8 mouse cellular contexts compared by ENCODE assay signal in genomic region chr2:25223681-25224491, GRCm38 (mm10). TPM values are rescaled to one million over a fixed set of nuclear protein-coding genes. Genes with fewer than 3 reads are reported as not detected.
DNase-seq lines count a peak whose midpoint lies in the region; ATAC-seq and TF ChIP-seq lines count a peak whose summit lies in the region.

No protein-coding gene starts in this region.

- peak overlapping the region; percentile 98 for H3K27ac ChIP-seq in CH12.LX (ENCODE audit: insufficient read depth, low read depth)
- peak overlapping the region; percentile 89 for H3K27ac ChIP-seq in forebrain, embryonic 11.5 days (ENCODE audit: low read depth, low read length)
- peak overlapping the region; percentile 97 for H3K27ac ChIP-seq in lung, postnatal 0 days (ENCODE audit: low read length)

- dilution Hi-C loops in CH12.LX (cut with MboI; ENCODE audit: extremely low pct_ligation_motif_present, extremely low pct_unique_long_range_greater_than_20kb, low sequenced_read_pairs): no loop called here

- peak overlapping the region; percentile 64 to 99 (median 82) for H3K4me3 ChIP-seq in CH12.LX (replicated peaks in 1 of 3; ENCODE audit: low read depth in 2 of 3, low read length in 2 of 3, poor library complexity in 1 of 3)
- H3K4me3 ChIP-seq in forebrain, embryonic 11.5 days (ENCODE audit: low read depth, low read length): peak overlapping the region; percentile 92
- H3K4me3 ChIP-seq in lung, postnatal 0 days (ENCODE audit: low read depth, low read length): peak overlapping the region; percentile 90

- peak overlapping the region; percentile 92 for H3K9ac ChIP-seq in CH12.LX (ENCODE audit: insufficient read depth, low read depth)
- H3K9ac ChIP-seq in forebrain, embryonic 11.5 days (ENCODE audit: low read length): peak overlapping the region; percentile 86
- peak overlapping the region; percentile 91 for H3K9ac ChIP-seq in lung, postnatal 0 days (replicated peaks; ENCODE audit: low read depth)

- peaks cover under 1% of the 10 kb centered on the region for H3K27me3 ChIP-seq in CH12.LX (replicated peaks)
- H3K27me3 ChIP-seq in forebrain, embryonic 11.5 days (ENCODE audit: control insufficient read depth, insufficient read depth, low read length): no peaks in the 10 kb centered on the region
- no peaks in the 10 kb centered on the region for H3K27me3 ChIP-seq in lung, postnatal 0 days (replicated peaks; ENCODE audit: insufficient read depth, low read length)

- peak; percentile 39 for ATAC-seq in forebrain, embryonic 11.5 days (replicated peaks; ENCODE audit: low FRiP score)
- peak; percentile 59 for ATAC-seq in lung, postnatal 0 days

- no peak for TF ChIP-seq POLR2A in CH12.LX (IDR thresholded peaks at IDR 0.05; ENCODE audit: low read depth, low read length)

- WGBS in forebrain, embryonic 11.5 days: 1% methylated on average over 52 of the region's 53 CpGs
- WGBS in lung, postnatal 0 days: under 1% methylated on average over 39 of the region's 53 CpGs

- TF ChIP-seq CTCF in CH12.LX (conservative IDR thresholded peaks at IDR 0.05 in 1 of 2, IDR thresholded peaks at IDR 0.05 in 1 of 2; ENCODE audit: low read depth in 2 of 2, low read length in 2 of 2): no peak
- no peak for TF ChIP-seq CTCF in lung, postnatal 0 days (IDR thresholded peaks at IDR 0.05)

- in situ Hi-C loops in CH12.LX (cut with MboI; ENCODE audit: low pct_ligation_motif_present, low pct_unique_long_range_greater_than_20kb, low sequenced_read_pairs): no loop called here

- peak; percentile 79 for DNase-seq in CH12.LX (ENCODE audit: extremely low read depth)
- peak; percentile 94 to 95 for DNase-seq in adrenal gland, postnatal 36 days
- peak; percentile 86 for DNase-seq in forebrain, embryonic 11.5 days (ENCODE audit: low spot score)
- peak; percentile 84 to 85 for DNase-seq in heart, postnatal 14 days
- DNase-seq in kidney, postnatal 4 days: peak; percentile 78 to 89
- DNase-seq in lung, postnatal 0 days (ENCODE audit: low spot score): peak; percentile 94
- DNase-seq in right cerebral cortex, adult 18-20 months: peak; percentile 82
- DNase-seq in thymus, postnatal 4 days: peak; percentile 84

- TF ChIP-seq RAD21 in CH12.LX (IDR thresholded peaks at IDR 0.05; ENCODE audit: low read depth, low read length): no peak

- no peaks in the 10 kb centered on the region for H3K9me3 ChIP-seq in CH12.LX (replicated peaks; ENCODE audit: low read length)
- no peaks in the 10 kb centered on the region for H3K9me3 ChIP-seq in forebrain, embryonic 11.5 days (ENCODE audit: control insufficient read depth, low read length)
- H3K9me3 ChIP-seq in lung, postnatal 0 days (ENCODE audit: low read length): no peaks in the 10 kb centered on the region

- TF ChIP-seq EP300 in CH12.LX (IDR thresholded peaks at IDR 0.05; ENCODE audit: low read length): no peak
- no peak for TF ChIP-seq EP300 in lung, postnatal 0 days (IDR thresholded peaks at IDR 0.05)

- H3K4me2 ChIP-seq in CH12.LX (ENCODE audit: insufficient read depth, low read depth, poor library complexity, severe bottlenecking): peak overlapping the region; percentile 53
- H3K4me2 ChIP-seq in forebrain, embryonic 11.5 days (ENCODE audit: low read depth, low read length, severe bottlenecking): peak overlapping the region; percentile 94
- peak overlapping the region; percentile 79 for H3K4me2 ChIP-seq in lung, postnatal 0 days (replicated peaks; ENCODE audit: low read depth, low read length)

- H3K79me2 ChIP-seq in CH12.LX (replicated peaks; ENCODE audit: control insufficient read depth, extremely low read depth, insufficient read depth, poor library complexity, severe bottlenecking): peaks cover 9% of the 10 kb centered on the region

- H3K36me3 ChIP-seq in CH12.LX (replicated peaks in 1 of 2; ENCODE audit: control insufficient read depth in 1 of 2, insufficient read depth in 1 of 2, low read length in 1 of 2): peaks cover 22 to 26% of the 10 kb centered on the region in 2 experiments
- no peaks in the 10 kb centered on the region for H3K36me3 ChIP-seq in forebrain, embryonic 11.5 days (ENCODE audit: control insufficient read depth, insufficient read depth, low read length)
- H3K36me3 ChIP-seq in lung, postnatal 0 days (ENCODE audit: insufficient read depth, low read length): peaks cover 9% of the 10 kb centered on the region

- intact Hi-C loops in heart, postnatal 14 days (cut with DNase I): no loop called here

- peaks cover 13 to 31% of the 10 kb centered on the region in 2 experiments; a peak in 3 of 4 replicates for H3K4me1 ChIP-seq in CH12.LX (ENCODE audit: control insufficient read depth in 1 of 2, insufficient read depth in 2 of 2)
- H3K4me1 ChIP-seq in forebrain, embryonic 11.5 days (replicated peaks; ENCODE audit: control insufficient read depth, insufficient read depth, low read length): peaks cover 5% of the 10 kb centered on the region; the same call in 1 of the 2 replicates
- H3K4me1 ChIP-seq in lung, postnatal 0 days (ENCODE audit: insufficient read depth, low read depth, low read length): peaks cover 6% of the 10 kb centered on the region; the same call in 1 of the 2 replicates

TF ChIP-seq in CH12.LX, 34 proteins besides CTCF, POLR2A, EP300 and RAD21:
- TF ChIP-seq MXI1 (IDR thresholded peaks at IDR 0.05; ENCODE audit: low read depth, low read length) (peak; percentile 94), ELF1 (IDR thresholded peaks at IDR 0.05; ENCODE audit: low read depth, low read length) (peak; percentile 34; the same call in 1 of the 2 replicates), MAFK (IDR thresholded peaks at IDR 0.05; ENCODE audit: insufficient replicate concordance, low read length) (peak; percentile 45; the same call in 1 of the 2 replicates), ETS1 (conservative IDR thresholded peaks at IDR 0.05; ENCODE audit: low read depth, low read length) (no peak), MEF2A (IDR thresholded peaks at IDR 0.05; ENCODE audit: borderline replicate concordance, low read depth, low read length) (no peak), UBTF (IDR thresholded peaks at IDR 0.05; ENCODE audit: low read depth, low read length) (peak; percentile 23; the same call in 1 of the 2 replicates), MAZ (IDR thresholded peaks at IDR 0.05; ENCODE audit: low read depth, low read length) (0 out of 2 replicates have a peak, but pooled peaks have one; percentile 41), GABPA (IDR thresholded peaks at IDR 0.05; ENCODE audit: insufficient replicate concordance, low read depth, low read length) (no peak), MAX (IDR thresholded peaks at IDR 0.05; ENCODE audit: low read length) (peak; percentile 41; the same call in 1 of the 2 replicates), SIN3A (IDR thresholded peaks at IDR 0.05; ENCODE audit: low read length) (no peak; the same call in 1 of the 2 replicates), JUN (IDR thresholded peaks at IDR 0.05; ENCODE audit: insufficient read depth, low read depth, low read length) (no peak), USF1 (IDR thresholded peaks at IDR 0.05; ENCODE audit: low read depth, low read length) (no peak), JUND (conservative IDR thresholded peaks at IDR 0.05; ENCODE audit: low read depth, low read length) (no peak)

RNA-seq across cellular contexts. Expression of gene Tubb4b, which starts 0.6 kb away (rescaled TPM):
- total RNA-seq in CH12.LX (2012; rRNA removed) (356 and 564 TPM in 2 replicates), CH12.LX (2014; rRNA removed) (592 and 605 TPM in 2 replicates)
- 490 and 520 TPM in 2 replicates for polyA plus RNA-seq in CH12.LX (2012; ENCODE audit: insufficient read length, low read depth)
- 100 to 1,000 TPM; 291 to 296 TPM for total RNA-seq in adrenal gland, postnatal 36 days (2021)
- 615 and 680 TPM in 2 replicates for polyA plus RNA-seq in forebrain, embryonic 11.5 days (2014; fragmentation: Nextera tagmentation; extraction: Ambion mirVana)
- total RNA-seq in heart, postnatal 14 days (2021): 100 to 1,000 TPM; 205 to 231 TPM
- polyA plus RNA-seq in lung, postnatal 0 days (2015; fragmentation: Nextera tagmentation; extraction: Ambion mirVana): 344 and 386 TPM in 2 replicates

RNA-seq across cellular contexts. Expression of gene Fam166a, which starts 5.3 kb away (rescaled TPM):
- total RNA-seq in CH12.LX (2012; rRNA removed) (0.38 and 0.42 TPM in 2 replicates), CH12.LX (2014; rRNA removed) (not detected in 2 replicates)
- polyA plus RNA-seq in CH12.LX (2012; ENCODE audit: insufficient read length, low read depth): 23.4 and 35.0 TPM in 2 replicates
- not detected for total RNA-seq in adrenal gland, postnatal 36 days (2021)
- 0.88 and 1.3 TPM in 2 replicates for polyA plus RNA-seq in forebrain, embryonic 11.5 days (2014; fragmentation: Nextera tagmentation; extraction: Ambion mirVana)
- not detected for total RNA-seq in heart, postnatal 14 days (2021)
- polyA plus RNA-seq in lung, postnatal 0 days (2015; fragmentation: Nextera tagmentation; extraction: Ambion mirVana): 0.32 and 0.98 TPM in 2 replicates

RNA-seq across cellular contexts. Expression of gene Stpg3, which starts 9.4 kb away (rescaled TPM):
- total RNA-seq in CH12.LX (2012; rRNA removed): not detected in 2 replicates
- total RNA-seq in CH12.LX (2014; rRNA removed): not detected in 2 replicates
- polyA plus RNA-seq in CH12.LX (2012; ENCODE audit: insufficient read length, low read depth): not detected in 2 replicates
- not detected for total RNA-seq in adrenal gland, postnatal 36 days (2021)
- polyA plus RNA-seq in forebrain, embryonic 11.5 days (2014; fragmentation: Nextera tagmentation; extraction: Ambion mirVana): not detected in 2 replicates
- not detected for total RNA-seq in heart, postnatal 14 days (2021)
- 0.12 TPM in 1 of 2 replicates, not detected in the other for polyA plus RNA-seq in lung, postnatal 0 days (2015; fragmentation: Nextera tagmentation; extraction: Ambion mirVana)

RNA-seq across cellular contexts. Expression of gene Slc34a3, which starts 10.3 kb away (rescaled TPM):
- not detected in 2 replicates for total RNA-seq in CH12.LX (2012; rRNA removed)
- not detected in 2 replicates for total RNA-seq in CH12.LX (2014; rRNA removed)
- polyA plus RNA-seq in CH12.LX (2012; ENCODE audit: insufficient read length, low read depth): not detected in 2 replicates
- not detected for total RNA-seq in adrenal gland, postnatal 36 days (2021)
- not detected in 2 replicates for polyA plus RNA-seq in forebrain, embryonic 11.5 days (2014; fragmentation: Nextera tagmentation; extraction: Ambion mirVana)
- not detected for total RNA-seq in heart, postnatal 14 days (2021)
- polyA plus RNA-seq in lung, postnatal 0 days (2015; fragmentation: Nextera tagmentation; extraction: Ambion mirVana): not detected in 2 replicates

RNA-seq across cellular contexts. Expression of gene Nelfb, which starts 12.6 kb away (rescaled TPM):
- total RNA-seq in CH12.LX (2012; rRNA removed) (57.0 and 58.7 TPM in 2 replicates), CH12.LX (2014; rRNA removed) (42.0 and 53.6 TPM in 2 replicates)
- 52.5 and 58.0 TPM in 2 replicates for polyA plus RNA-seq in CH12.LX (2012; ENCODE audit: insufficient read length, low read depth)
- 10 to 100 TPM; 54.8 to 57.2 TPM for total RNA-seq in adrenal gland, postnatal 36 days (2021)
- polyA plus RNA-seq in forebrain, embryonic 11.5 days (2014; fragmentation: Nextera tagmentation; extraction: Ambion mirVana): 110 TPM in 2 replicates
- 10 to 100 TPM; 35.7 to 36.2 TPM for total RNA-seq in heart, postnatal 14 days (2021)
- 74.0 and 80.1 TPM in 2 replicates for polyA plus RNA-seq in lung, postnatal 0 days (2015; fragmentation: Nextera tagmentation; extraction: Ambion mirVana)

Comparison
In these comparisons a context has a peak if more than half of its experiments do, and no peak if none do; other contexts are left out.
1. Peak in every context shown above with its lines: DNase-seq, ATAC-seq, H3K4me3 ChIP-seq and H3K27ac ChIP-seq.